Mouse (Mus musculus): ENCODE results near the gene Kcnk10.

DNA sequence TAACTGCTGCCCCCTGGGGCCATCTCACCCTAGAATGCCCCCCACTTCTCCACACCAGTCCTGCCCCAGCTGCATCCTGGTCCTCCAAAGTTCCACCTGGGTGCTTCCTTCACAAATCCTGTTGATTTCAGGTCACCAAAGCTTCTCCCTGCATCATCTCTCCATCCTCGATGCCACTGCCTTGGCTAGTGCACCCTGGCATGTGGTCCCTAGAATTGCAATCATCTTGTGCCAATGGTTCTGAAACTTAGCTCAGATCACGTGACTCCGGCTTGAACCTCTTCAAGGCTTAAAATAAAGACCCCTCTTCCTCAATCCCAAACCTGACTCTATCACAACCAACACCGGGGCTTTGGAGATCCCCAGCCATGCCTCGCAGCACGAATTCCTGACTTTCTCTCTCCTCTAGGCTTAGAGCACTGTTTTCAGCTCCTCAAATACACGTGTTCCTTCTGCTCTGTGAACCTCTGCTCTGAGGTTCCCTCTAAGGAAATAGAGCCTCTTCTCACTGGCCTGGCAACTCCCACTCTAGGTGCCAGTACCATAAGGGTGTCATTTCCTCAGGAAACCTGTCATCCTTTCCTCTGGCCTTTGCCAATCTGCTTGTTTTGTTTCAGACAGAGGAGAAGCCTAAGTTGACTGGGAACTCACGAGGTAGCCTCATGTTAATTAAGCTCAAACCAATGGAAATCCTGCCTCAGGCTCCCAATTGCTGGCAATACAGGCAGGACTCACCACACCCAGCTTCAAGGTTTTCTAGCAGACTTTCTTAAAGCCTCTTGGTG is 6.0 kb downstream of the Kcnk10 start:
- TF ChIP-seq CTCF (IDR thresholded peaks at IDR 0.05; ENCODE audit: insufficient read depth, low read length) (no peak), POLR2A (IDR thresholded peaks at IDR 0.05; ENCODE audit: borderline replicate concordance, extremely low read depth, low read depth, low read length) (no peak)

Data from lung, adult 2 months (tissue).